Mouse (Mus musculus) cerebellum, adult 9-10 months (tissue): ENCODE measurements around the gene Tecpr2.

Experiments
- DNase-seq: peaks from one replicate; pipeline ENCODE4 v3.0.0; 2022

Tecpr2 gene

GRCm38 (mm10) chr12:111008500-111009490 is 119.7 kb downstream of the Tecpr2 start:
- DNase-seq: peak; percentile 66

GRCm38 (mm10) chr12:111009615-111010257 is 120.7 kb downstream of the Tecpr2 start:
- DNase-seq: no peak

- DNase-seq: no peak
Observed at GRCm38 (mm10) chr12:111016807-111017206, 127.7 kb downstream of the Tecpr2 start.

- no peak for DNase-seq
Observed at GRCm38 (mm10) chr12:111018068-111018467, 129.0 kb downstream of the Tecpr2 start.

- DNase-seq: no peak
Observed at GRCm38 (mm10) chr12:111019086-111019485, 130.0 kb downstream of the Tecpr2 start.

GRCm38 (mm10) chr12:111021138-111021537 is 132.1 kb downstream of the Tecpr2 start:
- DNase-seq: no peak

GRCm38 (mm10) chr12:111021577-111021976 is 132.5 kb downstream of the Tecpr2 start:
- no peak for DNase-seq
